Mouse (Mus musculus) megakaryocyte, embryonic 14.5 days (primary cell): ENCODE measurements at regions not wholly inside any gene's neighbourhood (a gene's known extent, or its start where the extent isn't known, plus 50 kb on each side); places are given as distances from the start of the nearest gene placed in this dataset.

Experiments
- H3K27me3 ChIP-seq: replicated peaks from 2 replicates; pipeline ENCODE3; 2012; ENCODE audit warnings: inconsistent platforms
- H3K36me3 ChIP-seq: replicated peaks from 2 replicates; pipeline ENCODE3; 2012; ENCODE audit warnings: low read length, inconsistent platforms, mixed read lengths
- H3K4me1 ChIP-seq: 2 replicates; pipeline ENCODE4 v1.6.1; 2012; ENCODE audit warnings: inconsistent platforms
- H3K4me3 ChIP-seq: replicated peaks from 2 replicates; pipeline ENCODE3; 2012; ENCODE audit warnings: moderate library complexity, mild to moderate bottlenecking, inconsistent platforms
- H3K9me3 ChIP-seq: 2 replicates; pipeline ENCODE4 v1.6.1; 2012; ENCODE audit warnings: inconsistent platforms
- FLI1 ChIP-seq: IDR thresholded peaks from 2 replicates; pipeline ENCODE4 v1.6.1; 2012; ENCODE audit warnings: low read length, inconsistent platforms, mixed read lengths
- GATA1 ChIP-seq: IDR thresholded peaks from 3 replicates; pipeline ENCODE4 v1.6.1; 2012; ENCODE audit warnings: mixed read lengths, low read length, inconsistent platforms, borderline replicate concordance

DNA sequence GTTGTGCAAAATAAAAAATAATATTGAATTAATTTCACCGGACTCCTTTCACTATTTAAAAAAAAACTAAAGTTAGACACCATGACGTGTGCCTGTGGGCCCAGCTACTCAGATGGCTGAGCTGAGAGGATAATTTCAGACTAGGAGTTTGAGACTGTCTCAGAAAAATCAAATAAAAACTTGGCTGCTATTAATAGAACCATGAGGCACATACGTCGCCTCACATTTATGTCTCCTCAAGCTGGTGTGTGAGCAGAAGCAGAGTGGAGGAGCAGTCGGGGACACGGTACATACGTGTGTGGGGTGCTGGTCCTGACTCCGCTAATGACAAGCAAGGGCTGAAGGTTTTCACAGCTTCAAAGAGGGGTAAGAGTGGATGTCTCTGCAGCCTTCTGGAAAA, 52.8 kb upstream of the Dmrtb1 start:
- Histone ChIP-seq H3K36me3 (no peaks in the 10 kb centered on the region), H3K9me3 (no peaks in the 10 kb centered on the region), H3K4me1 (peaks cover 25% of the 10 kb centered on the region), H3K27me3 (peaks cover 37% of the 10 kb centered on the region), H3K4me3 (no peak overlapping the region)
- no peak for TF ChIP-seq GATA1
- no peak for TF ChIP-seq FLI1

DNA sequence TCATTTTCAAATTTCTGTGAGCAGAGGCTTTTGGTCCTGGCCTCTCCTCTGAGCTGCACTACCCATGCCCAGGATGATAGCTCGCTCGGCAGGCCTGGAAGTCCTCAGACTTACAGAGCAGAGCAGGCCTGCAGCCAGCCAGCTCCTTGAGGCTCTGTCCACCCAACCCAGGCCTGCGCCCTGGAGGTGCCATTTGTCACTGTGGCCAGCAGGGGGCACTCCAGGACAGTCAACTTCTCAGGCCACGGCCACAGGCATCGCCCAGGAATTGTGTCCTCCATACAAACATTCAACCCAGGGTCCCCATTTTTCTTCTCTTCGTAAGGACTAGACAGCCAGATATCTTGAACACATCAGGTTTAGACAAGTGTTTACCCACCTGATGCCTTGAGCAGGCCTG, 53.9 kb upstream of the Dmrtb1 start:
- H3K4me1 ChIP-seq: peaks cover 25% of the 10 kb centered on the region
- no peak for TF ChIP-seq GATA1
- no peaks in the 10 kb centered on the region for H3K36me3 ChIP-seq
- peaks cover 44% of the 10 kb centered on the region for H3K27me3 ChIP-seq
- no peaks in the 10 kb centered on the region for H3K9me3 ChIP-seq
- no peak overlapping the region for H3K4me3 ChIP-seq

DNA sequence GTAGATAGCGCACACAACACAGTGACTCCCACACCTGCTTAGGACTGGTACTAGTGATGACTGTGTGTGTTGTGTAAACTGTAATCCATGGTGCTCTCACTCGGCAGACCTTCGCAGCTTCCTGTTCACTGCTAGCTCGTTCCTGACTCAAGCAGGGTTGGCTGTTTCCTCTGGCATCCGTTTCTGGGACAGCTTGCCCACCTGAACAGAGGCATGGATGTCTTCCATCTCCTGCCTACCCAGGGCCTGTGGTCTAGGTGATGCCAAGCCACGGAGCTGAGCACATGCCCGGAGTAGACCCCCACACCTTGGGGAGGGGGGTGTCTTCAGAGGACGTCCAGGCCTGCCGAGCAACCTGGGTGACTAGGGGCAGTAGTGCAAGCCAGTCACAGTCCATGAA, 54.7 kb upstream of the Dmrtb1 start:
- Histone ChIP-seq H3K36me3 (no peaks in the 10 kb centered on the region), H3K4me1 (peaks cover 33% of the 10 kb centered on the region), H3K9me3 (no peaks in the 10 kb centered on the region), H3K4me3 (no peak overlapping the region), H3K27me3 (peaks cover 47% of the 10 kb centered on the region)
- no peak for TF ChIP-seq FLI1
- TF ChIP-seq GATA1: no peak

DNA sequence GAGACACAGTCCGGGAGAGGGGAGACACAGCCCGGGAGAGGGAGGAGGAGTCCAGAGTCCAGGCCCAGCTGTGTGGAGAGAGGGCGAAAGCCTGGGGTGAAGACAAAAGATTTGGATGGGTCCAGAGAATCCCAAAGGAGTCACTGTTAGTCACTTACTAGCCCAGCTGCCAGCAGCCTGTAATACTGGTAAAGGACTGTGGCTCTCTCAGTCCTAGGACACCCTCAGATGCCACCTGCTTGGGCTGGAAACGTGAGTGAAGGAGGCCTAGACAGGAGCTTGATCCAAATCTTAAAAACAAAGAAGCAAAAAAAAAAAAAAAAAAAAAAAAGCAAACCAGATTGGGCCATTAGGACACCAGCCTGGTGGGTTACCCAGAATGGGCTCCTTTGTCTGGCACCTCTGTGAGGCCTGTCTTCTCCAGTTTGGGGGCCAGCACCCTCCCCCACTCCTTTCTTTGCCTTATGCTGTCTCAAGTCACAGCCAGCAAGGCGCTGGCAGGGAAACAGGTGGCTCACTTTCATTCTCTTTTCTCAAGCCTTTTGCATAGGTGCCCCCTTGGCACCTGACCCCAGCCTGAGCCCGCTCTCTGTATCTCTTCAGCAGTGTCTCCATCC, 55.9 kb upstream of the Dmrtb1 start:
- peaks cover 38% of the 10 kb centered on the region for H3K4me1 ChIP-seq
- H3K36me3 ChIP-seq: no peaks in the 10 kb centered on the region
- no peak for TF ChIP-seq GATA1
- TF ChIP-seq FLI1: no peak
- H3K27me3 ChIP-seq: peaks cover 43% of the 10 kb centered on the region
- H3K9me3 ChIP-seq: no peaks in the 10 kb centered on the region
- no peak overlapping the region for H3K4me3 ChIP-seq

DNA sequence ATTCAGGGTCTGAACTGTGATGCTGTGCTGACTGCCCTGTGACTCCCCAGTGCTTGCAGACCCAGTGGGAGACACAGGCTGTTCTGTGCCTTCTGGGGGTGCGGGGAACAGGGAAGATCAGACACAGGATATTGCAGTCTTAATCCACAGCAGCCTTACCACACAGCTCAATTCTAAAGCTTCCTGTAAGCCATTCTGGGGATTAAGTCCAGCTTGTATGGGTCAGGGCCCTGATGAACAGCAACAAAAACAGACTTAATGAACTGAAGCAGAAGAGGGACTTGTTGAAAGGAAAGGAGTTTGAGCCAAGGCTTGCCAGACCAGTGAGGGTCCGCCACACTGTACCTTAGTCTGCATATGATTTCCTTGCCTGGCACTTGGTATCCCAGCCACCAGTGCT, 58.4 kb upstream of the Lrp8 start:
- Histone ChIP-seq H3K4me3 (no peak overlapping the region), H3K4me1 (peaks cover 54% of the 10 kb centered on the region), H3K9me3 (no peaks in the 10 kb centered on the region), H3K36me3 (no peaks in the 10 kb centered on the region), H3K27me3 (peaks cover 46% of the 10 kb centered on the region)
- TF ChIP-seq GATA1 (no peak), FLI1 (no peak)

DNA sequence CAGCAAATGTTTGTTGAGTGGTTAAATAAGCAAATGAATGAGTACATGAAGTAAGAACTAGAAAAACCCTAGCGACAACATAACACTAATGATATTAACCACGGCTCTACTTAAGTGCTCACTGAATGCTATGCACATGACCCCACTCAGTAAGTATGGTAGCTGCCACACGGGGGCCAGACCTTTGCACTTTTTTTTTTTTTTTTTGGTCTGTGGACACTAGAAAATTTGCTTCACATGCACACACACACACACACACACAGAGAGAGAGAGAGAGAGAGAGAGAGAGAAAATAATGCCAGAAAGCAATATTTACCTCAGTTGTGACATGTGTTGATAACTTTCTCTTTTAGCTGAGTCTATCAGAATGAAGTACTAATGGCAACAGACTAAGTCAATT, 55.7 kb upstream of the Lrp8 start:
- no peaks in the 10 kb centered on the region for H3K36me3 ChIP-seq
- H3K4me3 ChIP-seq: no peak overlapping the region
- H3K4me1 ChIP-seq: peaks cover 77% of the 10 kb centered on the region
- H3K27me3 ChIP-seq: peaks cover 40% of the 10 kb centered on the region
- H3K9me3 ChIP-seq: no peaks in the 10 kb centered on the region
- TF ChIP-seq FLI1 (no peak), GATA1 (no peak)

DNA sequence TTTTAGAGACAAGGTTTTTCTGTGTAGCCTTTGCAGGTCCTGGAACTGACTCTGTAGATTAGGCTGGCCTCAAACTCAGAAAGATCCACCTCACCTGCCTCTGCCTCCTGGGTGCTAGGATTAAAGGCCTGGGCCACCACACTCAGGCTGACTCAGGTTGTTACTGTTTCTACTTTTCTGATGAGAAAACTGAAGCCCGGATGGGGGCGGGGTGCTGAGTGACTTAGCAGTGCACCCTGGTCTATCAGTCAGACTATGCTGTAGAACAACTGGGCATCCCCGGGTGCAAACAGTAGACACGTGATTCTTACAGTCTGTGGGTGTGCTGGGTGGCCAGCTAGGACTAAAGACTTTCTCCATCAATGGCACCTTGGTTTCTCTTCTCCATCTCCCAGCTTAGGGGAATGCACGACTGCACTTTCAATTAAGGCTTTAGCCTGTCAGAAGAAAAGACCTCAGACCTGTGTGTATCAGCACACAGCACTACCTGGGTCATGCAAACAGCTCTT, 55.1 kb upstream of the Lrp8 start:
- Histone ChIP-seq H3K9me3 (no peaks in the 10 kb centered on the region), H3K4me3 (no peak overlapping the region), H3K27me3 (peaks cover 40% of the 10 kb centered on the region), H3K36me3 (no peaks in the 10 kb centered on the region), H3K4me1 (peaks cover 83% of the 10 kb centered on the region)
- no peak for TF ChIP-seq GATA1
- TF ChIP-seq FLI1: no peak

DNA sequence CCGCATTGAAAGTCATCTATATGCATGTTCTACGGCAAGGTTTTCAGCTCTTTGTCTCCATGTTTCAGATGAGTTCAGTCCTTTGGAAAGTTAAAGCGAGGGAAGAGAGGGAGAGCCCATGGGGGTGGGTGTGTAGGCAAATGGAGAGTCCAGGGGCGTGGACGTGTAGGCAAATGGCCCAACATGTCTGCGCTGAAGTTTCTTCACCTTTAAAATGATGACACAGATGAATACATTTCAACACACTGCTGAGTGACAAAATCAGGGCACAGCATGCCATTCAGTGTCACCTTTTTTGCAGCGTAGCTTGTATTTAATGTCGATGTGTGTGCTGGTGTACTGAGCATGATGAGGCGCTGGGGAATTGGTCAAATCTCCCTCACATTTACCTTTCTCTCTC, 54.6 kb upstream of the Lrp8 start:
- Histone ChIP-seq H3K36me3 (no peaks in the 10 kb centered on the region), H3K27me3 (peaks cover 36% of the 10 kb centered on the region)
- TF ChIP-seq FLI1 (no peak), GATA1 (no peak)

DNA sequence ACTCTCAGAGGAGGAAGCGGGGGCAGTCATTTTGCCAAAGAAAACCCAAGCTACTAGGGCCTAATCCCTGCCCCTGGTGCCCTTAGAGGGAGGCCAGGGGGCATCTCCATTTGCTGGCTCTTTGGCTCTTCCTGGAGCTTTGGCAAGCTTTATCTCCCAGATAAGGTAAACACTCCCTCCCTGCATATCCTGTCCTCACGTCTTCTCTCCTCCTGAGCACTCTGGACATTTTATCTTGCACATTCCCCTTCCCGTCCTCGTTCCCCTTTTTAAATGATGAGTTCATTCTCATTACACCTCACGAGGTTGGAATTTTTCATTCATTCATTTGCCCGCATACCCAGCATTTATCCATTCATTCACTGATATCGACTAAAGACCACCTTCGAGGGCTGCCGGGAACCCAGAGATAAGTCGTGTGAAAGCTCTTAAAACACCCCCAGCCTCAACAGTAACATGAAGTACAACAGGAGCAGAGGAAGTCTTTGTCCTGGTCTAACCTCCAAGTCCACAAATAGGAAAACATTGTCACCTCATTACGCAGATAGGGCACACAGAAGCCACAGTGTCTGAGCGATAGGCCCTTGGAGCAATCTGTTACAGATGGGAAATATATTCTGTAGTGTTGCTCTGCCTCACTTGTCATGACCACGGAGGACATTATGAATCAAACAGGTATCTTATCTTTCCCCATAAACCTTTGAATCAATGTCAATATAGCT, 54.0 kb upstream of the Lrp8 start:
- H3K4me3 ChIP-seq: peak overlapping the region; percentile 62
- H3K27me3 ChIP-seq: peaks cover 31% of the 10 kb centered on the region
- no peak for TF ChIP-seq FLI1
- TF ChIP-seq GATA1: no peak
- no peaks in the 10 kb centered on the region for H3K9me3 ChIP-seq
- peaks cover 92% of the 10 kb centered on the region for H3K4me1 ChIP-seq
- no peaks in the 10 kb centered on the region for H3K36me3 ChIP-seq

More for the DNA sequence above, 54.6 kb upstream of the Lrp8 start:
- Histone ChIP-seq H3K4me3 (peak overlapping the region; percentile 62), H3K9me3 (no peaks in the 10 kb centered on the region), H3K4me1 (peaks cover 88% of the 10 kb centered on the region)

DNA sequence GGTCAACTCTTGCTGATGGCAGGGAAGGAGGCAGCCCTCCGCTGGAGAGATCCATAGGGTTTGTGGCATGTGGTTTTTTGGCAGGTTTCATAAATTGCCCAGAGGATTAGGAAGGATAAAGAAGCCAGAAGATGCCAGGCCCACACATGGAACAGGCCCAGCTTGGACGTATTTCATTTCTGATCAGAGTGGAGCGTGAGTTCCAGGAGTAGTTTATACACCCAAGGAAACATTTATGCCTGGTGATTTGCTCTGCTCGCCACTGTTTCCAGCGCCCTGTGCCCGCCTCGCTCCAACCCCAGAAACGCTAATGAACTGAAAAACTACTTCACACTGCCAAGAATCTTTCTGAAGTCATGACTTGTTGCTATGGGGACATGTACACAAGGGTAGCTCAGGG, 53.0 kb upstream of the Lrp8 start:
- peaks cover 22% of the 10 kb centered on the region for H3K27me3 ChIP-seq
- no peaks in the 10 kb centered on the region for H3K36me3 ChIP-seq
- TF ChIP-seq FLI1 (no peak), GATA1 (no peak)
- H3K4me3 ChIP-seq: no peak overlapping the region
- peaks cover 91% of the 10 kb centered on the region for H3K4me1 ChIP-seq
- no peaks in the 10 kb centered on the region for H3K9me3 ChIP-seq
